Mouse (Mus musculus) urinary bladder, postnatal 36 days (tissue): ENCODE results near the gene Ccrl2.

ENCODE experiments used
- DNase-seq, 2 experiments: peaks; one replicate each; pipeline ENCODE4 v3.0.0; 2022; ENCODE audit warnings: low spot score in 2 of 2, mixed read lengths in 1 of 2

Gene Ccrl2

GRCm38 (mm10) chr9:111058943-111059556 is 1.7 kb upstream of the Ccrl2 start:
- no peak for DNase-seq

GRCm38 (mm10) chr9:111057544-111058370 is 438 bp upstream of the Ccrl2 start:
- no peak for DNase-seq

GRCm38 (mm10) chr9:111056519-111056797 is 861 bp downstream of the Ccrl2 start:
- no peak for DNase-seq

- peak in 1 of 2 experiments; percentile 5 for DNase-seq
Observed at GRCm38 (mm10) chr9:111055800-111056518, 1.4 kb downstream of the Ccrl2 start.

GRCm38 (mm10) chr9:111054923-111055322 is 2.4 kb downstream of the Ccrl2 start:
- DNase-seq = no peak

- DNase-seq = no peak
Observed at GRCm38 (mm10) chr9:111048452-111048851, 8.9 kb downstream of the Ccrl2 start.

- no peak for DNase-seq
Observed at GRCm38 (mm10) chr9:111047266-111047665, 10.1 kb downstream of the Ccrl2 start.

GRCm38 (mm10) chr9:111046222-111046621 is 11.1 kb downstream of the Ccrl2 start:
- DNase-seq = no peak

GRCm38 (mm10) chr9:111042266-111042665 is 15.1 kb downstream of the Ccrl2 start:
- no peak for DNase-seq

- no peak for DNase-seq
Observed at GRCm38 (mm10) chr9:111039966-111040365, 17.4 kb downstream of the Ccrl2 start.

- DNase-seq = no peak
Observed at GRCm38 (mm10) chr9:111033717-111034116, 23.6 kb downstream of the Ccrl2 start.

GRCm38 (mm10) chr9:111026791-111027190 is 30.5 kb downstream of the Ccrl2 start:
- DNase-seq = no peak

GRCm38 (mm10) chr9:111019022-111019421 is 38.3 kb downstream of the Ccrl2 start, which contains the start of gene Ltf:
Ltf (plus strand) TSS chr9:111019271.
- DNase-seq = no peak

- DNase-seq = no peak
Observed at GRCm38 (mm10) chr9:111015658-111016057, 41.7 kb downstream of the Ccrl2 start.

- no peak for DNase-seq
Observed at GRCm38 (mm10) chr9:111012041-111012440, 45.3 kb downstream of the Ccrl2 start.

GRCm38 (mm10) chr9:111011550-111011949 is 45.8 kb downstream of the Ccrl2 start:
- DNase-seq = no peak

- no peak for DNase-seq
Observed at GRCm38 (mm10) chr9:111009763-111010162, 47.6 kb downstream of the Ccrl2 start.

GRCm38 (mm10) chr9:111006544-111006943 is 50.8 kb downstream of the Ccrl2 start:
- no peak for DNase-seq
